Mouse (Mus musculus) kidney, adult 2 months (tissue): ENCODE results near the gene Uckl1.

Source experiments
- CTCF ChIP-seq: fragments of 200-500 bp; conservative IDR thresholded peaks from 2 replicates; pipeline ENCODE4 v1.5.1; 2011; ENCODE audit warnings: low read depth, mild to moderate bottlenecking, control low read depth, low read length, moderate library complexity, mixed read lengths; ENCODE audit not compliant: insufficient read depth, insufficient read length
- POLR2A ChIP-seq: fragments of 200-500 bp; IDR thresholded peaks from one replicate; pipeline ENCODE4 v1.6.1; 2011; ENCODE audit warnings: low read depth, low read length, control low read depth

- TF ChIP-seq POLR2A (no peak), CTCF (no peak)
Measured at GRCm38 (mm10) chr2:181525526-181525925, 59.2 kb downstream of the Uckl1 start.
